ENCODE assay signal across 22 mouse cellular contexts in the genomic region with DNA sequence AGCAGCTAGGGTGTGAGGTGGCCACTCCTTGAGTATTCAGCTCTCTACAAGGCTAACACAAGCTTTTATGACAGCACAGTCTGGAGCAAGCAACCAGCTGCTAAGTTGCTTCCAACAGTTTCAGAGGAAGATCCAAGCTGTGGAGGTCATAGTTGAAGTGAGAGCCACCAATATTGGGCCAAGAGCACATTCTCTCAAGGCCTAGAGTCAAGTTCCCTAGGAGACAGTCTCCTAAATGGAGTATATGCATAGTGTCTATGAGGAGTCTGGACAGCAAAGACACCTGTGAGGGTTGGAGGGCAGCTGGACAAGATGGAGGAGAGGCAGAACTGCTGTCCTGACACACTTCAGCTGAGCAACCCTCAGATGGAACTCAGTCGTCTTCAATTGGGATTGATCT. TPM values are rescaled to one million over a fixed set of nuclear protein-coding genes. Genes with fewer than 3 reads are reported as not detected.
DNase-seq lines count a peak whose midpoint lies in the region; ATAC-seq and TF ChIP-seq lines count a peak whose summit lies in the region.
"Had no signal": no experiment of that assay in that cellular context is flagged by ENCODE, and none has a peak within 500 bp of the region (broad histone marks: within the 10 kb centered on the region; RNA-seq: fewer than 3 reads in every experiment).

No protein-coding gene starts in this region.

- WGBS in lung, embryonic 14.5 days: 70% methylated on average over 1 of the region's 1 CpGs
- WGBS in hindbrain, postnatal 0 days: 77% methylated on average over 1 of the region's 1 CpGs
- 96% methylated on average over 1 of the region's 1 CpGs for WGBS in thymus, adult 2 months

- no peak for TF ChIP-seq CTCF in lung, embryonic 14.5 days (IDR thresholded peaks at IDR 0.05; ENCODE audit: low read depth)
- TF ChIP-seq CTCF in hindbrain, postnatal 0 days (IDR thresholded peaks at IDR 0.05; ENCODE audit: low read depth): no peak
- TF ChIP-seq CTCF in thymus, adult 2 months (IDR thresholded peaks at IDR 0.05; ENCODE audit: borderline replicate concordance, control insufficient read depth, extremely low read depth, insufficient read depth, low read length, poor library complexity): no peak

- no peaks in the 10 kb centered on the region for H3K4me1 ChIP-seq in lung, embryonic 14.5 days (ENCODE audit: insufficient read depth)
- H3K4me1 ChIP-seq in hindbrain, postnatal 0 days (ENCODE audit: insufficient read depth, low read length): no peaks in the 10 kb centered on the region
- no peaks in the 10 kb centered on the region for H3K4me1 ChIP-seq in thymus, adult 2 months (replicated peaks; ENCODE audit: control insufficient read depth, insufficient read depth, low read length)
- H3K4me1 ChIP-seq: heart, embryonic 10.5 days had no signal

- no peaks in the 10 kb centered on the region for H3K27me3 ChIP-seq in lung, embryonic 14.5 days (ENCODE audit: insufficient read depth, low read length)
- no peaks in the 10 kb centered on the region for H3K27me3 ChIP-seq in hindbrain, postnatal 0 days (ENCODE audit: insufficient read depth, low read length)
- no peaks in the 10 kb centered on the region for H3K27me3 ChIP-seq in thymus, adult 2 months (ENCODE audit: control insufficient read depth, insufficient read depth, low read length)
- H3K27me3 ChIP-seq: CH12.LX, Patski had no signal

- no peak overlapping the region for H3K9ac ChIP-seq in lung, embryonic 14.5 days
- H3K9ac ChIP-seq in hindbrain, postnatal 0 days (replicated peaks; ENCODE audit: low read length): no peak overlapping the region
- H3K9ac ChIP-seq: hindbrain, embryonic 14.5 days had no signal

- H3K9me3 ChIP-seq in lung, embryonic 14.5 days (ENCODE audit: low read depth, low read length): no peaks in the 10 kb centered on the region
- H3K9me3 ChIP-seq in hindbrain, postnatal 0 days (ENCODE audit: low read length): no peaks in the 10 kb centered on the region
- H3K9me3 ChIP-seq: embryonic facial prominence, embryonic 10.5 days; forebrain, embryonic 10.5 days; heart, embryonic 10.5 days had no signal

- H3K4me3 ChIP-seq in lung, embryonic 14.5 days (ENCODE audit: low read depth, low read length): no peak overlapping the region
- no peak overlapping the region for H3K4me3 ChIP-seq in hindbrain, postnatal 0 days (ENCODE audit: low read length)
- H3K4me3 ChIP-seq in thymus, adult 2 months (ENCODE audit: control insufficient read depth, insufficient read depth, low read length): no peak overlapping the region
- H3K4me3 ChIP-seq: embryonic facial prominence, embryonic 10.5 days; forebrain, embryonic 10.5 days; gastrocnemius, adult 2 months; heart, embryonic 10.5 days had no signal

- TF ChIP-seq POLR2A in thymus, adult 2 months (IDR thresholded peaks at IDR 0.05; ENCODE audit: control insufficient read depth, extremely low read depth, insufficient read depth, low read length, poor library complexity): no peak

- no peak overlapping the region for H3K4me2 ChIP-seq in lung, embryonic 14.5 days
- H3K4me2 ChIP-seq in hindbrain, postnatal 0 days (ENCODE audit: low read depth, low read length): no peak overlapping the region
- H3K4me2 ChIP-seq: hindbrain, embryonic 14.5 days had no signal

- DNase-seq in adipocyte (ENCODE audit: low spot score): peak; percentile 57
- DNase-seq in lung, embryonic 14.5 days: peak; percentile 36
- peak; percentile 71 for DNase-seq in lung, postnatal 10 days
- DNase-seq in lung, postnatal 4 days: peak; percentile 43 to 83
- no peak for DNase-seq in hindbrain, postnatal 0 days (ENCODE audit: low spot score)
- no peak for DNase-seq in thymus, adult 2 months
- DNase-seq: adrenal gland, adult 2 months; adrenal gland, postnatal 25 days; cerebellum, adult 2 months; cerebellum, postnatal 10 days; gastrocnemius, adult 2 months; gastrocnemius, postnatal 36 days; heart, postnatal 10 days had no signal

- no peak overlapping the region for H3K27ac ChIP-seq in lung, embryonic 14.5 days (ENCODE audit: low read depth)
- H3K27ac ChIP-seq in hindbrain, postnatal 0 days: no peak overlapping the region
- no peak overlapping the region for H3K27ac ChIP-seq in thymus, adult 2 months (ENCODE audit: control insufficient read depth, insufficient read depth, low read length)
- H3K27ac ChIP-seq: embryonic facial prominence, embryonic 10.5 days; forebrain, embryonic 10.5 days; gastrocnemius, adult 2 months; heart, embryonic 10.5 days; hindbrain, embryonic 14.5 days had no signal

- ATAC-seq in lung, embryonic 14.5 days (ENCODE audit: insufficient read depth): 0 out of 2 replicates have a peak, but pooled peaks have one; percentile 38
- no peak for ATAC-seq in hindbrain, postnatal 0 days
- ATAC-seq: activated CD4-positive, CD25-positive, alpha-beta regulatory T cell, adult 4 months; forebrain, embryonic 14.5 days; Patski had no signal

- no peaks in the 10 kb centered on the region for H3K36me3 ChIP-seq in lung, embryonic 14.5 days (ENCODE audit: insufficient read depth)
- no peaks in the 10 kb centered on the region for H3K36me3 ChIP-seq in hindbrain, postnatal 0 days (ENCODE audit: insufficient read depth, low read length)
- no peaks in the 10 kb centered on the region for H3K36me3 ChIP-seq in thymus, adult 2 months (ENCODE audit: control insufficient read depth, insufficient read depth, low read length)
- H3K36me3 ChIP-seq: embryonic facial prominence, embryonic 10.5 days; forebrain, embryonic 10.5 days; heart, embryonic 10.5 days had no signal

RNA-seq across cellular contexts. Expression of gene Pcolce2, which starts 18.8 kb away (rescaled TPM):
- polyA plus RNA-seq in lung, embryonic 14.5 days (2014; fragmentation: Nextera tagmentation; extraction: Ambion mirVana): 7.1 TPM in 2 replicates
- 2.4 and 2.6 TPM in 2 replicates for total RNA-seq in hindbrain, postnatal 0 days (2014; rRNA removed)
- 2.5 and 3.1 TPM in 2 replicates for polyA plus RNA-seq in hindbrain, postnatal 0 days (2015; fragmentation: Nextera tagmentation; extraction: Ambion mirVana)
- 0.38 and 0.46 TPM in 2 replicates for polyA plus RNA-seq in thymus, adult 2 months (2012; rRNA removed)
- total RNA-seq: hematopoietic stem cell, adult 5-6 weeks had no signal

RNA-seq across cellular contexts. Expression of gene Paqr9, which starts 59.1 kb away (rescaled TPM):
- 0.07 TPM in 1 of 2 replicates, not detected in the other for polyA plus RNA-seq in lung, embryonic 14.5 days (2014; fragmentation: Nextera tagmentation; extraction: Ambion mirVana)
- 22.2 and 22.3 TPM in 2 replicates for total RNA-seq in hindbrain, postnatal 0 days (2014; rRNA removed)
- polyA plus RNA-seq in hindbrain, postnatal 0 days (2015; fragmentation: Nextera tagmentation; extraction: Ambion mirVana): 5.9 and 6.0 TPM in 2 replicates
- polyA plus RNA-seq in thymus, adult 2 months (2012; rRNA removed): 4.9 and 5.9 TPM in 2 replicates
- total RNA-seq: CH12.LX had no signal

Comparison
In these comparisons a context has a peak if more than half of its experiments do, and no peak if none do; other contexts are left out.
1. DNase-seq: peak in adipocyte (single experiment), lung, embryonic 14.5 days (single experiment), lung, postnatal 10 days (single experiment) and lung, postnatal 4 days (2 of 2); none in hindbrain, postnatal 0 days (single experiment) and thymus, adult 2 months (single experiment).